Mouse (Mus musculus) kidney, postnatal 10 days (tissue): Measurements from ENCODE around the gene Hcn3.
A peak's percentile ranks its signal among the peaks of the same experiment; 100 is the strongest.

Experiments
- DNase-seq: peaks from one replicate; pipeline ENCODE4 v3.0.0; 2021; ENCODE audit warnings: mixed read lengths

The Hcn3 gene

DNA sequence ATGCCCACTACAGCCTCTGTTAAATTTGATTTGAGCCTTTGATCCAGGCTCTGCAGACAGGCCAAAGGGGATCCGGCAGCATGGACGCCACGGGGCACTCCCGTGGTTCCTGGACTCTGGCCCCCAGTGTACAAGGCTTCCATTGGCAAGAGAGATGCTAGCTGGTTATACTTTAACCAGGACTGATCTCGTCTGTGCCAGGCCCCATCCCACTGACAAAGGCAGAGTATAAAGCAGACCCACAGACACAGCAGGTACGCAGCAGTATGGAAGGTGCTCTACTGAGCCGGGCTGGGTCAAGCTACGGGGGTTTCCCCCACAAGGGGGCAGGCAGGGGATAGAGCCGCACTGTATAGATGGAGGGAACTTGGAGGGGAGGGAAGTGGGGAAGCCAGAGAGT is 23.6 kb downstream of the Hcn3 start:
- peak; percentile 79 for DNase-seq

DNA sequence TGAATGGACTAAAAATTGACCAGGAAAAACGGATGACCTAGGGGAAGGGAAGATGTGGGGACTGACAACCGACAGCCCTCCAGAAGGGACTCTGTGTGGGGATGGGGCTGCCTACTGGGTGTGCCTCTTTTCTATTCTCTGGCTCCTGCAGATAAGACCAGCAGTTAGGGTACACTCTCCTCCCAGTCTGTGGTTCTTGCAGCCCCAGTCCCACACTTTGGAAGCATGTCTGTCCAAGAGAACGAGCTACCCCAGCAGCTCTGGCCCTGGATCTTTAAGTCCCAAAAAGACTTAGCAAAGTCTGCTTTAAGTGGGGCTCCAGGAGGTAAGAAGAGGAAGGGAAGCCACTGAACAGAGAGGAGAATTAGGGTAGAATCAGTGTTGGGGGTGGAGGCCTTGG is 24.0 kb downstream of the Hcn3 start, which contains the start of gene Pklr:
Gene Pklr (plus strand): TSS at position 185 of the 400 bp plus-strand sequence.
- no peak for DNase-seq

DNA sequence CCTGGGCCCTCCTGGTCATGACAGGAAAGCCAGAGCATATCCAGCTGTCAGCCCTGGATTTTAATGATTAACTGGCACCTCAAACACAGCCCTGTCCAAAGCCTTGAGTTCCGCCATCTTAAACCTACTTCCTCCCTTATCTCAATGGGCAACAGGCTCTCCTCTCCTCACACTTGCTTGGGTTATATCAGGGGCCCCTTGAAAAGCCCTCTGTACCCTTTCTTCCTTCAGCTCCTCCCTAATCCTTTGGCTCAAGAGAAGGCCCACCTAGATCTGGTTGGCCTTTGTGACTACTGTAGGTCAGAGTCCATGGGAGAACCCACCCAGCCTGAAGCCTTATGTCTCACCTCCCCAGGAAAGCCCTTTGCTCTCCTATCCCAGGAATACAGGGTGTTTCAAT is 26.2 kb downstream of the Hcn3 start:
- DNase-seq = no peak

DNA sequence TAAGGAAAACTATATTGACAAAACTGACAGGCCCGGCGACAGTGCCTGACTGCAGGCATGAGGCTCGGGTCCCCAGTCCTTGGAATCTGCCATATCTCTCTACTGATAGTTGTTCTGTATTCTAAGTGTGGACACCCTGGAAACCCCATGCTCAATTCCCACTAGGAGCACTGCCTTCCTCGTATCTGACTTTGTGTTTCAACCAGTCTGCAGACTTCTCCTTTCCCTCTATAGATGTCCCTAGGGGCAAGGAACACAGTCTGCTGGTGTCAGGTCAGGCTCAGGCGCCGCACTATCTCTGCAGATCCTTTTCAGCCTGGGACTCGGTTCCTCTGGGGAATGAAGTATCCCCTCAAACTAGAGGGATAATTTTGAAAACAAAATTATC is 26.9 kb downstream of the Hcn3 start:
- DNase-seq = no peak

DNA sequence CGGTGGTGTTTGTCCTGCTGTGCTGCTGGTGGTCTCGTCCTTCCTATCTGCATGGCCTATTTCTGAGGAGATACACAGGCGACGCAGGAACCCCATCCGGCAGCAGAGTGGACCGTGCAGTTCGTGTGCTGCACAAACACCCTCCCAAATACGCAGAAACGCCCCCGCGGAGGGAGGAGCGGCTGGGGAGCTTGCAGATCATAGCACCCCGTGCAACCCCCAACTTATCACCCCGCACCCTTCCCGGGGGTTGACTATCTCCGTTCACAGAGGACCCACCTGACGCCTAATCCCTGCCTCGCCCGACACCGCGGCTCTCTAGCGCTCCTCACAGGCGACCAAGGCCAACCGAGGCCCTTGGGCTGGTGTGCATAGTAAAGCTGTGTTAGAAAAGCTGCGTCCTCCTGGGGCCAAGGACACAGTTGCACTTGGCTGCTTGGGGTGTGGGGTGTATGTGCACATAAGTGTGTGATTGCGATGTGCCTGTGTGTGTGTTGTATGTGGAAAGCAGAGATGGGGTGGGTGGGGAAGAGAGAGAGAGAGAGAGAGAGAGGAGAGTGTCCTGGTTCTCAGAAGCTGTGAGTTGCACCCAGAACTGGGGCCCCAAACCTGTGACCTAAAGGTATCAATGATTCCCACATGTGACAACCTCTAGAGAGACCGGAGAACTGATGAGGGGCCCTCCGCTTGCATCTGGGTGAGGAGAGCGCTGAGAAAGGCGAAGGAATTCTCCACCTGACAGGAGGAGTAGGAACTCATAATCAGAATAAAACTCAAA is 27.5 kb downstream of the Hcn3 start:
- DNase-seq = peak; percentile 55

DNA sequence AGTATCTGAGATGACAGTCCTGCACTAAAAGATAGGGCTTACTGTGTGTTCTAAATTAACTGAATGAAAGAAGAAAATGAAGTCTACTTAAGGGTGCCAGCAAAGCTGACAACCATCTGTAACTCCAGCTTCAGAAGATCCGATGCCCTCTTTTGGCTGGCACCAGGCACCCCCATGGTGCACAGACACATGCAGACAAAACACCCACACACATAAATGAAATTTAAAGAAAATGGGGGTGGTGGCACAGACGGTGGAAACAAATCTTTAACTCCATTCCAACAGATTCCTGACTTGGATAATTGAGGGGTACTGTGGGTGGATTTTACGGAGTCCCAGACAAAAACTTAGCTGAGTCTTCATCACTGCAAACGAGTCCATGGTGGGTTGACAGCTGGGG is 28.2 kb downstream of the Hcn3 start:
- DNase-seq = no peak

DNA sequence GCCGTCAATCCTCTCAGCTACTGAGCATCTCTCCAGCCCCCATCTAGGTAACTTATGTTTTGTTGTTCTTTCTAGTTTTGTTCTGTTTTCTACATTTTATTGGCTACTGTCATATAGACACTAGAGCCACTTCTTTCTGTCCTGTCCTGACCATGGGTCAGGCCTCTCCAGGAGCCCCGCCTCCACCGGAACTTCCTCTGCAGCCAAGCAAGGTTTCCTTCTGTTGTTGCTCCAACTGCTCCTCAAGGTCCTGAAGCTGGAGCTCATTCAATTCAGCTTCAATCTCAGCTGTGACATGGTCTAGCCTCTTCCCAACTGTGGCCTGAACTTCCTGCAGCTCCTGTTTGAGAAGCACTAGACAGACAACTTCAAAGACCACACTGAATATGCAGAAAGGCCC is 30.1 kb downstream of the Hcn3 start:
- no peak for DNase-seq

DNA sequence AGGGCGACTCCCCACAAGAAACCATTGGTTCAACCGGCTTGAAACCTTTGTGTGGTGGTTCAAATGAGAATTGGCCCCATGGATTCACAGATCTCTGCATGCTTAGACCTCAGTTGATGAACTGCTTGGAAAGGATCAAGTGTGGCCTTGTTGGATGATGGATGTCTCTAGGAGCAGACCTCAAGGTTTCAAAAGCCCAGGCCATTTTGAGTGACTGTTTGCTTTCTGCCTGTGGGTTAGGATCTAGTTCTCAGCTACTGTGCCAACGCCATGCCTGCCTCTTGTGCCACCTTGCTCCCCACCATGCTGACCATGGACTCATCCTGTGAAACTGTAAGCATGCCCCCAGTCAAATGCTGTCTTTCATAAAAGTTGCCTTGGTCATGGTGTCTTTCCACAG is 34.0 kb downstream of the Hcn3 start:
- DNase-seq = no peak

DNA sequence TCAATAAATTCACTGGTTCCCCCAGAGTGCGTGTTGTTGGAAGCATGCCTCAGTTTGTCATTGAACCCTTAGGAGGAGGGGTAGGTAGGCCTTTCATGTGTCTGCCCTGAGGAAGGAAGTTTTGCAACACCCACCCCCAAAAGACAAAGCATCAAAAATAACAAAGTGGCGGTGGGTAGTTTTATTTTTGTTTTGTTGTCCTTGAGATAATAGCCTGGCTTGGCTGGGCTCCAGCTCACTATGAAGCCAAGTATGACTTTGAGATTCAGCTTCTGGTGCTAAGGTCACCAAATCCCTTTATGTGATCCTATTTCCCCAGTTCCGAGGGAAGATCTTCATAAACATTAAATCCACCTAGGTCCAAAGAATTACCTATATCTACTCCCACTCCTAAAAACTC is 35.8 kb downstream of the Hcn3 start:
- peak; percentile 59 for DNase-seq

DNA sequence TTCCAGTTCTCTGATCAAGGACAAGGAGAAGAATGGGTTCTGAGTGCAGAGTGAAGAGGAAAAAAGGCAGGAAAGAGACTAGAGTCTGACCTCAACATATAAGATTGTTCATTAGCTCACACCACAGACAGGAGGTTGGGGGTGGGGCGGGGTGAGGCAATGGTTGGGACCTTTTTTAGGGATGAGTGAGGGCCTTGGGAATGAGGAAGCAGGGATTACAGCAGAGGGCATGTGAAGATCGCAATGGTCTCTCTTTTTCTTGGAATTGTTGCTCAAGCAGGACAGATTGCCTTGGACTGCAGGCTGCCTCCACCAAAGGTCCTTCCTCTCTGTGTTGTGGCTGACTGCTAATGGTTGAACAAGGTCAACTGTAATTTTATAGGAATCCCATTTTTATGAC is 36.7 kb downstream of the Hcn3 start:
- DNase-seq = no peak

DNA sequence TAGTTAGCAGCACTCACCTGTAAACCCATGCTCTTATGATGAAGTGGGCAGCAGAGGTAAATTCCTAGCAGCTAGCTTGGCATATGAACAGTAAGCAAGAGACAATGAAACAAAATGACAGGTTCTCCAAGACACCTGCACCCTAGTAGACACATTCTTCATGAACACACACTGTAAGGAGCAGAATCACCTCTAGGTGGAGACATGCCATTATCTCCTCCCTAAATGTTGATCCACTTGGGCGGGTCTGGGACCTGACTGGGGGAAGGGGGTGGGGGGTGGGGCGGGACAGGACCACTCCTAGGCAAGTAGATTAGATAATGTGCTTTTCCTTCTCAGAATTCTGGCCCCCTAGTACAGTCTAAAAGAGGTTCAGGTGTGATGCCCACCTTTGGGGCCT is 44.5 kb downstream of the Hcn3 start:
- DNase-seq = peak; percentile 33

DNA sequence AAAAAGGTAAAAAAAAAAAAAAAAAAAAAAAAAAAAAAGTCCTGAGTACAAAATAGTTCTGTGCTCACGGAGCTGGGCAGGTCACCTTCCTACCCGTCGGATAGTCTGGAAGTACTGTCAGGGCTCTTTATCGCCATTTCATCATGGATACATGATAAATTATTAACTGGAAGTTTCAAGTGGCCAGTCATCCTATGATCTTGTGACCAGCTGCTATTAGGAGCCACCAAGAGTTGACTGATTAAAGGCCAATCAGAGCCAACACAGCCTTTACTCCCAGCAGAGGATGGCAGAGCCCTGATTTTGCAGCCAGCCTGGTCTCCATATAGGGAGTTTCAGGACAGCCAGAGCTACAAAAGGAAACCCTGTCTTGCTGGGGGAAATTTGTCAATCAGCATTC is 46.9 kb downstream of the Hcn3 start:
- no peak for DNase-seq

DNA sequence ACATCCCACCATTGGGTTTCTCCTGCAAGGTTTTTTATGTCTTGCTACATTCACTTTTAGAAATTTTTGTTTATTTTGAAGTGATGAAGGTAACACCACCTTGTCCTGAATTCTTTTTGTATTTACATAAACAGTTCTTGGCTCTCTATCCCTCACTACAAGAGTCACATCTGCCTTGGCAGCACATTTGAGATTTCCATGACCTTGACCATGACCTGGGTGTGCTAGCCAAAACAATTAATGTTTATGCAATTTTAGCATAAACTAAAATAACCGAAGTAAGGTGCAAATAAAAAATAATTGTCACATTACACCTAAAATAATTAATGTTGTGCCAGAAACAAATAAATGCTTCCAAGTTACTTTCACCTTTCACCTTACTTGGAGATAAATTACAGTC is 51.9 kb downstream of the Hcn3 start:
- no peak for DNase-seq

DNA sequence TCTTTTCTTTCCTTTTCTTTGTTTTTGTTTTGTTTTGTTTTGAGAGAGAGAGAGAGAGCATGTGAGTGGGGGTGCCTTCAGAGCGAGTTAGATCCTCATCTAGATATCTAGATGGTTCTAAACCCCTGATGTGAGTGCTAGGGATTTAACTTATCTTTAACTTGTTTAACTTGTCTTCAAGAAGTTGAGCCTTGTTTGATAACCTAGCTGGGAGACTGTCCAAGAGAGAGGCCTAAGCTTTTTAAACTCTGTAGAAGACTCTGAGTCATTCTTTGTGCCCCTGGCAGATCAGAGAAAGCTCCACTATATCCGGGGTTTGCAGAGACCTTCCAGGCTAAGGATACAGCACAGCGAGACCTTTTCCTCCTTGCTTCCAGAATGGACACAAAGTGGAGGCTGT is 52.5 kb downstream of the Hcn3 start:
- no peak for DNase-seq

DNA sequence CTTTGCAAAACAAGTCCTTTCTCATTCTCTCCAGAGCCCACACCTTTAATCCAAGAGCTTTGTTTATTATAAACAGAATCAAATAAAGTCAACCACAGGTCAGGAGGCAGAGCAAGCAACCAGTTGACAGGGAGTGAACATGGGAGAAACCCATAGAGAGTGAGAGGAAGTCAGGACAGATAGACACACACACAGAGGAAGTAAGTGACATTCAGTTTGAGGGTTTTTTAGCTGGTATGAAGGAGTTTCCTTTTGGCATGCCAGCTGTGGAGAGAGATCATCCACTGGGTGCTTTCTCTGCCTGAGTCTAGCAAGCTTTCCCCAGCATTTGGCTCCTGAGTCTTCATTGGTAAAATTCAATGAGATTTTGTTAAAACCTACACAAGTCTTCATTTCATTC is 53.1 kb downstream of the Hcn3 start:
- DNase-seq = no peak

DNA sequence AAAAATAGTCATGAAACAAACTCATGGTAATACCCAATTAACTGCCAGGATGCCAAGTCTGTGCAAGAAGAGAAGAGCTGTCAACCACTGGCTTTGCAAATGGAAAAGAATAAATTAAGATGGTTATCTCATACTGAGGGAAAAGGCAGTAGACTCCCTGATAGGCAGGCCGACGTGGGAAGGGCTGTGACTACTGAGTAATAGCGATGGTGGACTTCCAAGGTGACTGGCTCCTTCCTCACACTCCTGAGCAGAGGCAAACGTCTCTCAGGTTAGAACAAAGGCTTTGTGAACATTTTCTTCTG is 56.8 kb downstream of the Hcn3 start:
- DNase-seq = no peak

DNA sequence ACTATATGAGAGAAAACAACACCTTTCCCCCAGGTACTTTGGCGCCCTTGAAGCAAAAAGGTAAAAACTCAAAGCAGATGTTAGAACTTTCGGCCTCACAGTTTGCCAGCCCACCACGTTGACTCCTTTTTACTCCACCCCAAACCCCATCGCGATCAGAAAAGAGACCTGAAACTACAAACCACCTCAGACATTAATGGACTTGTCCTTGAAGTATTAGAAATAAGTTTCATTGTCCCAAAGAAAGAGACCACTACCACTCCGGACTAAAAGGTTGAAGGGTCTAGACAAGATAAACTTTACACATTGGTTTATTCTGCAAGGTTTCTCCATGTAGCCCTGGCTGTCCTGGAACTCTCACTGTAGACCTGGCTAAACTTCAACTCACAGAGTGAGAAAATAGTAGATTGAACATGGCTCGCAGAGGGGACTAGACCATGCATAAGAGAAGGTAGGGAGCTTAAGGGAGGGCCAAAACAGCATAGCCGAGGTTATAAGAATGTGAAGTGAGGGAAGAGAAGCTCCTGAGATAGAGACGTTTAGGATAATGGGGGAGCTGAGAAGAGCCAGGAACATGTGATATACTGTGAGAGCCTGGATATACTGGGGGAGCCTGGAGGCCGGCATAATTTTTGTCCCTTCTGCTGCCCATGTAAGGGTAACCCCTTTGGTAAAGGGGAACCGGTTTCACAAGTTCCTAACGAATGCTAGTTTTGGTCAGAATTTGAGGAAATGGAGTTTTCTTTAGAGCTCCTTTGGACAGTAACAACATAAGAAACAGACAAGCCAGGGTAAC is 57.3 kb downstream of the Hcn3 start:
- no peak for DNase-seq

DNA sequence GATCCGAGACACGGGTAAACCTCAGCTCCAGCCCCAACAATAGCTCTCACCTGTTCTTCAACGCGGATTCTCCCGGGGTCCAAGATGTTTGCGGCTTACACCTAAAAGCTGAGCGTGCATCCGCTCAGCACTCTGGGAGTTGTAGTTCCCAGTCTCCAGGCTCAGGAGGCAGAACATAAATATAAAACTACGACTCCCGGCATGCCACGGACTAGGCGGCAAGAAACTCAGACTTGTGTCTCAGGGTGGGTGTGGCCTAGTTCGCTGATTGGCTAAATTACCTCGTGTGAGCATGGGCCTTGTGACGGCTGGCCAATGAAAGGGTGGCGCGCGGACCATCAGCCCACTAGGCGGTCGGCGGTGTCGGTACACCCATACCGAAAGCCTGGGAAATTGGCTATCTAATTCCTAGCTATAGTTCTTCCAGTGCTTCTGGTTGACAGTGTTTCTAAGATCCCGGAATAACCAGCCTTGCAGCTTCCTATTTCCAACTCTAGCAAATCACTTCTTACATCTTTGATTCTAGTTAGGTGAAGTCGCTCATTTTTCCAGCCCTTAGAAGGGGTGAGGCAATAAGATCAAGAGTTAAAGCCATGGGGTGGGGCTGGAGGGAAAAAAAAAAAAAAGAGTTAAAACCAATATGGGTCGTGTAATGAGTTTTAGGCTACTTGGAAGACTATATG is 58.0 kb downstream of the Hcn3 start, which contains the start of gene Fdps:
Gene Fdps (minus strand): TSS at position 148 of the 683 bp plus-strand sequence.
- DNase-seq = peak; percentile 97

DNA sequence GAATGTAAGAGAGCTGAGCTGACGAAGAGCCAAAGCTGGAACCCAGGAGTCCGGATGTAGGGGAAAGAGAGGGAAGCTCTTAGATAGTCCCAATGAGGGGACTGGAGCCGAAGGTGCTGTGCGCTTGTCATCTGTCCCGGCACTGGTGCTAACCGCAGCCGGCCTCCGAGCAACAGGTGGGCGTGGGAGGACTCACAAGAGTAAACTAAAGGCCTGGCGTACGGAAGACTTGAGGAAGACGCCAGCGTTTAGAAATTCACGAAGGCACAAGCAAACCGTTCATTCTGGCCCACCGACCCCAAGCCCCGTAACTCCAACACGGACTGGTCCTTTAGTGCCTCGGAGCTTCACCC is 58.6 kb downstream of the Hcn3 start:
- DNase-seq = no peak

DNA sequence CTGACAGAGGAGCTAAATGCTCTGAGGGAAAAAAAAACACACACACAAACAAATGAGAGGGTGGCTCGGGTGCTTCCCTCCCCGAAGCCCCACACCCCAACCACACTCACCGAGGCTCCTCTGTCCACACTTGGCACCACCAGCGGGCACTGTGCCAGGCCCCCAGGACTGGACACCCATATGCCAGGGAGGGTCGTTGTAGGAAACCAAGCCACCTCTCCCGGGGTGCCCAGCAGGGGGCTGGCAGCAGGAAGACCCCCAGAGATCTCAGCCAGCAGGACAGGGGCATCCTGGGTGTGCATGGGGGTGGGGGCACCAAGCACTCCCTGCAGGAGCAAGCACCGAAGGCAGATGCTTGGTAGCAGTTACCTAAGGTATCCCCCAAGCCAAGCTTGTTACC is 59.2 kb downstream of the Hcn3 start, which contains the start of gene Gm43738:
Gene Gm43738 (minus strand): TSS at position 289 of the 400 bp plus-strand sequence.
- peak; percentile 53 for DNase-seq
